Comparison of ENCODE assay signal across 13 mouse cellular contexts in genomic region chr9:70888556-70888955, GRCm38 (mm10).
DNase-seq lines count a peak whose midpoint lies in the region; ATAC-seq and TF ChIP-seq lines count a peak whose summit lies in the region.
"Had no signal": no experiment of that assay in that cellular context is flagged by ENCODE, and none has a peak within 500 bp of the region (broad histone marks: within the 10 kb centered on the region; RNA-seq: fewer than 3 reads in every experiment).

No protein-coding gene starts in this region.

- peak; percentile 17 for DNase-seq in kidney, adult 2 months
- DNase-seq in kidney, postnatal 36 days = no peak
- DNase-seq in midbrain, embryonic 11.5 days (ENCODE audit: low spot score, missing footprints) = peak; percentile 10
- DNase-seq in midbrain, embryonic 14.5 days = no peak
- peak; percentile 57 for DNase-seq in large intestine, adult 2 months (ENCODE audit: low read depth, low spot score)
- peak; percentile 75 for DNase-seq in stomach, postnatal 0 days (ENCODE audit: low spot score)
- DNase-seq in frontal cortex, postnatal 14 days (ENCODE audit: low spot score in 2 of 2) = no peak
- DNase-seq: cerebellum, adult 9-11 months; heart, postnatal 4 days; kidney, postnatal 14 days; lung, adult 18-20 months had no signal

- TF ChIP-seq POLR2A in kidney, adult 2 months (IDR thresholded peaks at IDR 0.05; ENCODE audit: low read depth, low read length) = no peak

- H3K4me1 ChIP-seq in kidney, adult 2 months (ENCODE audit: control insufficient read depth, insufficient read depth, low read length) = 0 out of 2 replicates have a peak, but pooled peaks cover 4% of the 10 kb centered on the region
- H3K4me1 ChIP-seq in midbrain, embryonic 11.5 days (ENCODE audit: control insufficient read depth, insufficient read depth, low read length) = no peaks in the 10 kb centered on the region
- no peaks in the 10 kb centered on the region for H3K4me1 ChIP-seq in midbrain, embryonic 14.5 days (ENCODE audit: control insufficient read depth, insufficient read depth, low read length)
- H3K4me1 ChIP-seq in stomach, postnatal 0 days (replicated peaks; ENCODE audit: control insufficient read depth, insufficient read depth) = no peaks in the 10 kb centered on the region
- H3K4me1 ChIP-seq: midbrain, embryonic 15.5 days had no signal

- H3K9me3 ChIP-seq in midbrain, embryonic 11.5 days (ENCODE audit: control insufficient read depth, low read length) = no peaks in the 10 kb centered on the region
- no peaks in the 10 kb centered on the region for H3K9me3 ChIP-seq in midbrain, embryonic 14.5 days (ENCODE audit: control insufficient read depth, low read length)
- no peaks in the 10 kb centered on the region for H3K9me3 ChIP-seq in stomach, postnatal 0 days (ENCODE audit: control insufficient read depth, low read length)
- H3K9me3 ChIP-seq: midbrain, embryonic 15.5 days had no signal

- H3K27ac ChIP-seq in kidney, adult 2 months (ENCODE audit: insufficient read depth, low read depth, low read length) = no peak overlapping the region
- no peak overlapping the region for H3K27ac ChIP-seq in midbrain, embryonic 11.5 days (ENCODE audit: low read depth, low read length)
- no peak overlapping the region for H3K27ac ChIP-seq in midbrain, embryonic 14.5 days (replicated peaks; ENCODE audit: low read depth, low read length)
- H3K27ac ChIP-seq in stomach, postnatal 0 days (replicated peaks) = peak overlapping the region; percentile 93
- H3K27ac ChIP-seq: midbrain, embryonic 15.5 days had no signal

- H3K27me3 ChIP-seq in kidney, adult 2 months (replicated peaks; ENCODE audit: control insufficient read depth, insufficient read depth, low read length) = no peaks in the 10 kb centered on the region
- H3K27me3 ChIP-seq in midbrain, embryonic 11.5 days (ENCODE audit: control insufficient read depth, insufficient read depth, low read length) = no peaks in the 10 kb centered on the region
- no peaks in the 10 kb centered on the region for H3K27me3 ChIP-seq in midbrain, embryonic 14.5 days (ENCODE audit: control insufficient read depth, insufficient read depth, low read length)
- H3K27me3 ChIP-seq in stomach, postnatal 0 days (ENCODE audit: control insufficient read depth, insufficient read depth, low read length) = no peaks in the 10 kb centered on the region
- H3K27me3 ChIP-seq: midbrain, embryonic 15.5 days had no signal

- no peak overlapping the region for H3K4me2 ChIP-seq in midbrain, embryonic 11.5 days
- no peak overlapping the region for H3K4me2 ChIP-seq in midbrain, embryonic 14.5 days (ENCODE audit: low read length)
- no peak overlapping the region for H3K4me2 ChIP-seq in stomach, postnatal 0 days (replicated peaks; ENCODE audit: low read depth)
- H3K4me2 ChIP-seq: midbrain, embryonic 15.5 days had no signal

- ATAC-seq in midbrain, embryonic 11.5 days (ENCODE audit: low FRiP score) = no peak
- ATAC-seq in midbrain, embryonic 14.5 days (ENCODE audit: low FRiP score, low TSS enrichment) = no peak
- peak; percentile 90 for ATAC-seq in stomach, postnatal 0 days (ENCODE audit: low FRiP score, low TSS enrichment)
- no peak for ATAC-seq in megakaryocyte, adult 5-6 weeks (ENCODE audit: poor library complexity, severe bottlenecking)
- ATAC-seq: midbrain, embryonic 15.5 days had no signal

- TF ChIP-seq CTCF in kidney, adult 2 months (conservative IDR thresholded peaks at IDR 0.05; ENCODE audit: insufficient read depth, insufficient read length, low read depth, low read length) = no peak
- TF ChIP-seq CTCF in stomach, postnatal 0 days (IDR thresholded peaks at IDR 0.05; ENCODE audit: low read depth) = no peak

- no peak overlapping the region for H3K4me3 ChIP-seq in kidney, adult 2 months (ENCODE audit: insufficient read depth, low read depth, low read length)
- no peak overlapping the region for H3K4me3 ChIP-seq in midbrain, embryonic 11.5 days (ENCODE audit: low read depth, low read length)
- no peak overlapping the region for H3K4me3 ChIP-seq in midbrain, embryonic 14.5 days (replicated peaks; ENCODE audit: low read depth, low read length)
- H3K4me3 ChIP-seq in stomach, postnatal 0 days (ENCODE audit: low read depth, low read length) = no peak overlapping the region
- H3K4me3 ChIP-seq: midbrain, embryonic 15.5 days had no signal

- H3K36me3 ChIP-seq in kidney, adult 2 months (ENCODE audit: control insufficient read depth, insufficient read depth, low read length) = no peaks in the 10 kb centered on the region
- no peaks in the 10 kb centered on the region for H3K36me3 ChIP-seq in midbrain, embryonic 11.5 days (ENCODE audit: control insufficient read depth, insufficient read depth, low read length)
- H3K36me3 ChIP-seq in midbrain, embryonic 14.5 days (ENCODE audit: control insufficient read depth, insufficient read depth, low read length) = no peaks in the 10 kb centered on the region
- no peaks in the 10 kb centered on the region for H3K36me3 ChIP-seq in stomach, postnatal 0 days (ENCODE audit: control insufficient read depth, insufficient read depth, low read length)
- H3K36me3 ChIP-seq: midbrain, embryonic 15.5 days had no signal

- TF ChIP-seq EP300 in stomach, postnatal 0 days (optimal IDR thresholded peaks at IDR 0.05) = peak; percentile 93

- no peak overlapping the region for H3K9ac ChIP-seq in midbrain, embryonic 11.5 days (ENCODE audit: low read length)
- no peak overlapping the region for H3K9ac ChIP-seq in midbrain, embryonic 14.5 days (replicated peaks; ENCODE audit: low read length)
- H3K9ac ChIP-seq in stomach, postnatal 0 days (ENCODE audit: low read length) = no peak overlapping the region
- H3K9ac ChIP-seq: midbrain, embryonic 15.5 days had no signal

- WGBS in kidney, adult 2 months = 85% methylated on average over 2 of the region's 2 CpGs
- 88% methylated on average over 2 of the region's 2 CpGs for WGBS in midbrain, embryonic 11.5 days
- 93% methylated on average over 2 of the region's 2 CpGs for WGBS in midbrain, embryonic 14.5 days
- 43% methylated on average over 2 of the region's 2 CpGs for WGBS in large intestine, adult 2 months
- WGBS in stomach, postnatal 0 days = 66% methylated on average over 2 of the region's 2 CpGs

Comparison
In these comparisons a context has a peak if more than half of its experiments do, and no peak if none do; other contexts are left out.
1. DNase-seq: peak in kidney, adult 2 months (single experiment), midbrain, embryonic 11.5 days (single experiment), large intestine, adult 2 months (single experiment) and stomach, postnatal 0 days (single experiment); none in kidney, postnatal 36 days (0 of 2), midbrain, embryonic 14.5 days (single experiment) and frontal cortex, postnatal 14 days (0 of 2).